Mouse (Mus musculus): ENCODE results near the gene Arhgdib. TPM values are rescaled to one million over a fixed set of nuclear protein-coding genes. Genes with fewer than 3 reads are reported as not detected.
"Not testable (repeated sequence)": the region's sequence is repeated elsewhere in the genome, so short reads cannot be mapped to it uniquely, and the experiment has no call there.

The Arhgdib gene
- polyA plus RNA-seq, 2 experiments = 84.5 to 122 TPM

DNA sequence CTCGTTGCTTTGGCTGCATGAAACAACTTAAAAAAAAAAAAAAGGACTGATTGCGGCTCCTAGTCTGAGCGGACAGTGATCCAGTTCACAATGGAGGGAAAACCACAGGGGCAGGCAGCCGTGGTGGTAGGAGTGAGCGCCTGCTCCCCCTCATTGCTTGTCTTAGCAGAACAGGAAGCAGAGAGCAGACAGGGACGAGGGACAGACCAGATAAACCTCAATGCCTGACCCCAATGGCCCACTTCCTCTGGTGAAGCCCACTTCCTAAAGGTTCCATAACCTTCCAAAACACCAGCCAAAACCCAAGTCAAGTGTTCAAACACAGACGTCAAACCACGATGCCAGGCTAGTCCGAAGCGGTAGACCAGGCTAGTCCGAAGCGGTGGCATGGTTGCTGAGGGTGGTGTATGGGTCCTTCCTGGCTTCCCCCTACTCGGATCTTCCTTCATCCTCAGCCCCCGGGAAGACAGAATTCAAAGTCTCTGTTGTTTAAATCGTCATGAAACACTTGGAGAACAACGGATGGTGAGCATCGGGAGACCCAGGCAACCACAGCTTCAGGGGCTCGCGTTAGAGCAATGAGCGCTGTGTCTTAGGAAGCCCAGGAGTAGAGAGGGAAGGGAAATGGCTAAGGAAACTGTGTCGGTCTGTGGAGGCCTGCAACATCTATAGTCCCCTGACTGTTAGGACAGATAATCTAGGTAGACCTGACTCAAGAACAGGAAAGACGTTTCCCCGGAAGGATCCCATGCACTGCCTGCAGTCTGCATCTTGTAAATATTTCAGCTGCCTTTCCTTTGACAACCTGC is 37.8 kb upstream of the Arhgdib start:
- Histone ChIP-seq H3K27me3 (ENCODE audit: control insufficient read depth, insufficient read depth, low read length) (no peaks in the 10 kb centered on the region), H3K36me3 (replicated peaks; ENCODE audit: control insufficient read depth, insufficient read depth, low read depth) (no peaks in the 10 kb centered on the region), H3K4me1 (replicated peaks; ENCODE audit: control insufficient read depth in 2 of 2, insufficient read depth in 2 of 2, low read length in 1 of 2) (peaks cover 0 to 10% of the 10 kb centered on the region in 2 experiments; a peak in 2 of 4 replicates), H3K9me3 (ENCODE audit: control insufficient read depth, low read length) (no peaks in the 10 kb centered on the region), H3K4me2 (ENCODE audit: low read depth) (peak overlapping the region; percentile 53), H3K4me3 (ENCODE audit: insufficient read depth in 1 of 2, low read depth in 2 of 2, low read length in 2 of 2) (no peak overlapping the region), H3K9ac (replicated peaks) (no peak overlapping the region; the same call in 1 of the 2 replicates), H3K27ac (no peak overlapping the region)
- DNase-seq (ENCODE audit: low read depth in 3 of 3, low spot score in 3 of 3) (no peak), ATAC-seq (ENCODE audit: insufficient read depth) (peak; percentile 51; the same call in 1 of the 2 replicates)
- no peak for TF ChIP-seq CTCF (IDR thresholded peaks at IDR 0.05; ENCODE audit: low read depth)
- no peak for TF ChIP-seq EP300 (IDR thresholded peaks at IDR 0.05; ENCODE audit: low read depth)
- WGBS (ENCODE audit: insufficient replicate concordance) = 11% methylated on average over 23 of the region's 23 CpGs

DNA sequence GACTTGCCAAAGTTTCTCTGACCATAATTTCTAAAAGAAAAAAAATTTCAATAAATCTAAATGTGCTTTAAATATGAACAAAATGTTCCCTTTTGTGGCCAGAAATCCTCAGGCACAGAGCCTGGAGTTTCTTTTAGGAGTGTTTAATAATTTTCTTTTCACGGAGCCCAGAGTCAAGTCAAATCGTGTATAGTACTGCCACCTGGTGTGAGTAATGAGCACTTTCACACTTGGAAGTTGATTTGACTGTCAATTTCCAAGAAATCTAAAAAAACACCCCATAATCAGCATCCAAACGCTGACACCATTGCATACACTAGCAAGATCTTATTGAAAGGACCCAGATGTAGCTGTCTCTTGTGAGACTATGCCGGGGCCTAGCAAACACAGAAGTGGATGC is 27.2 kb upstream of the Arhgdib start:
- not testable (repeated sequence) for H3K9me3 ChIP-seq (ENCODE audit: control insufficient read depth, low read length); H3K9ac ChIP-seq (replicated peaks); H3K27ac ChIP-seq; H3K36me3 ChIP-seq (replicated peaks; ENCODE audit: control insufficient read depth, insufficient read depth, low read depth); DNase-seq (ENCODE audit: low read depth in 3 of 3, low spot score in 3 of 3); H3K27me3 ChIP-seq (ENCODE audit: control insufficient read depth, insufficient read depth, low read length); ATAC-seq (ENCODE audit: insufficient read depth); H3K4me1 ChIP-seq (replicated peaks; ENCODE audit: control insufficient read depth in 2 of 2, insufficient read depth in 2 of 2, low read length in 1 of 2); H3K4me2 ChIP-seq (ENCODE audit: low read depth); H3K4me3 ChIP-seq (ENCODE audit: insufficient read depth in 1 of 2, low read depth in 2 of 2, low read length in 2 of 2)
- WGBS (ENCODE audit: insufficient replicate concordance) = 31% methylated on average over 4 of the region's 4 CpGs

DNA sequence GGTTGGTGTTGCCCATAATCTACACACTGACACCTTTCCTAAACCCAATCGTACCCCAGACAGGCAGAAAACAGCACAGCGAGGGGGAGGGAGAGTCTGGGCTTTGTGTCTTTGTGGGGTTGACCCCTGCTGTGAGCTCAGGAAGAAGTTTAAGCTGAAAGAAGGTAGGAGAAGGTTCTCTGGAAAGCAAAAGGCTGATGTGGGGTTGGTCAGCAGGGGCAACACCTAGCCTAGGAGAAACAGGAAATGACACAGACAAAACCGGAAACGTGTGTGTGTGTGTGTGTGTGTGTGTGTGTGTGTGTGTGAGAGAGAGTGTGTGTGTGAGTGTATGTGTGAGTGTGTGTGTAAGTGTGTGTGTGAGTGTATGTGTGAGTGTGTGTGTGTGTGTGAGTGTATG is 25.8 kb upstream of the Arhgdib start:
- H3K9ac ChIP-seq (replicated peaks) = no peak overlapping the region
- no peaks in the 10 kb centered on the region for H3K36me3 ChIP-seq (replicated peaks; ENCODE audit: control insufficient read depth, insufficient read depth, low read depth)
- ATAC-seq (ENCODE audit: insufficient read depth) = no peak
- TF ChIP-seq EP300 (IDR thresholded peaks at IDR 0.05; ENCODE audit: low read depth) = no peak
- no peak for TF ChIP-seq CTCF (IDR thresholded peaks at IDR 0.05; ENCODE audit: low read depth)
- DNase-seq (ENCODE audit: low read depth in 3 of 3, low spot score in 3 of 3) = no peak
- no peak overlapping the region for H3K4me3 ChIP-seq (ENCODE audit: insufficient read depth in 1 of 2, low read depth in 2 of 2, low read length in 2 of 2)
- no peak overlapping the region for H3K27ac ChIP-seq
- H3K27me3 ChIP-seq (ENCODE audit: control insufficient read depth, insufficient read depth, low read length) = no peaks in the 10 kb centered on the region
- H3K4me1 ChIP-seq (replicated peaks; ENCODE audit: control insufficient read depth in 2 of 2, insufficient read depth in 2 of 2, low read length in 1 of 2) = peaks cover 0 to 2% of the 10 kb centered on the region in 2 experiments; a peak in 2 of 4 replicates
- 31% methylated on average over 4 of the region's 4 CpGs for WGBS (ENCODE audit: insufficient replicate concordance)
- no peak overlapping the region for H3K4me2 ChIP-seq (ENCODE audit: low read depth)
- no peaks in the 10 kb centered on the region for H3K9me3 ChIP-seq (ENCODE audit: control insufficient read depth, low read length)

DNA sequence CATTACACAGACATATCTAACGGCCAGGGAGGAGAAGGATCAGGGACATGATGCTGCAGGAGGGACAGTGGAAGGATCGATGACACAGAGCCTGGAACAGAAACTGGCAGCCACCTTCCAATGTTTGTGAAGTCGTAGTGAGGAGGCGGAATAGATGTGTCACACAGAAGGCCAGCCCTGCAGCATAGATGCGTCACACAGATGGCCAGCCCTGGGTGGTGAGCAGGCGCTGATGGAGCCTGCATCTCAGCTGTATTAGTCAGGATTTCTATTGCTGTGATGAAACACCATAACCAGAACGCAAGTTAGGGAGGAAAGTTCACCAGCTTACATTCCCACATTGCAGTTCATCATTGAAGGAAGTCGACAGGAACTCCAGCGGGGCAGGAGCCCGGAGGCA is 24.2 kb upstream of the Arhgdib start:
- H3K4me2 ChIP-seq (ENCODE audit: low read depth) = no peak overlapping the region
- H3K36me3 ChIP-seq (replicated peaks; ENCODE audit: control insufficient read depth, insufficient read depth, low read depth) = no peaks in the 10 kb centered on the region
- TF ChIP-seq CTCF (IDR thresholded peaks at IDR 0.05; ENCODE audit: low read depth) (no peak), EP300 (IDR thresholded peaks at IDR 0.05; ENCODE audit: low read depth) (no peak)
- no peak overlapping the region for H3K27ac ChIP-seq
- 64% methylated on average over 10 of the region's 10 CpGs for WGBS (ENCODE audit: insufficient replicate concordance)
- H3K4me1 ChIP-seq (replicated peaks; ENCODE audit: control insufficient read depth in 2 of 2, insufficient read depth in 2 of 2, low read length in 1 of 2) = peaks cover 0 to 2% of the 10 kb centered on the region in 2 experiments; a peak in 2 of 4 replicates
- H3K27me3 ChIP-seq (ENCODE audit: control insufficient read depth, insufficient read depth, low read length) = no peaks in the 10 kb centered on the region
- H3K4me3 ChIP-seq (ENCODE audit: insufficient read depth in 1 of 2, low read depth in 2 of 2, low read length in 2 of 2) = no peak overlapping the region
- H3K9me3 ChIP-seq (ENCODE audit: control insufficient read depth, low read length) = no peaks in the 10 kb centered on the region
- DNase-seq (ENCODE audit: low read depth in 3 of 3, low spot score in 3 of 3) (no peak), ATAC-seq (ENCODE audit: insufficient read depth) (no peak)
- no peak overlapping the region for H3K9ac ChIP-seq (replicated peaks)

DNA sequence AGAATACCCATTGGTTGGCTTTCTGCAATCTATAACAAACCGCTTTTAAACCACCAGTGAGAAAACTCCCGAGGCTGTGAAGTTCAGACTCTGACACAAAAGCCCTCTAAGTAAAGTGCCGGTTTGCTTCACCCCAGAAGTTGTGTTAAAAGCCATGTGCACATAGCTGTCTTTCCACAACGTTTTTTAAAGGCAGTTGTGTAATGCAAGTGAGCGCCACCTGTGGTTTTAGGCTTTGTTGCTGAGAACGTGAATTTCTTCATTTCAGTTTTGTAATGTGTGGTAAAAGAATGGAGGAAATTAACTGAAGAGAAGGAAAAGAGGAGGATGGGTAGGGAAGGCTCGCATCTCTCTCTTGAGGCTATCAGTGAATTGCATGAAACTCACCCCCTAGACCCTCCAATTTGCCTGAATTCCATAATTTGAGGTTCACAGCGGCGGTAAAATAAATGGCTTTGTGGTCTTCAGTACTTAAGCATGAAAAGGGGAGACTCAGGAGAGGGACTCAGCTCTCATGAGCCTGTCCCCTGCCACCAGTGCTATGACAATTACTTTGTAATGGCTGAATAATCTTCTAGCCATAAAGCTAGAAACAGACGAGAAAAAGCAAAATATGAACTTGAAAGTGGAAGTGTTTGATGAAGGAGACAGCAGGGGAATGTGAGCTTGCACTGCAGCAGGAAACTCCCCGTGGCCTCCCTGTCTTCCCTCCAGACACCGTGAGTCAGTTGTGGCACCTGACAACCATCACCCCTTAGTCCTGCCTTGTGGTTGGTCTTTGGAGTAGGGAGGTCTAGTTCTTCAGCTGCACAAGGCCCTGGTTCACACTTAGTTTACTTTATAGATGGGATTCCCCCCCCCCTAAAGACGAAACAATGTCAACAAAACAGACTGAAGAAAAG is 23.2 kb upstream of the Arhgdib start:
- peaks cover 0 to 2% of the 10 kb centered on the region in 2 experiments; a peak in 2 of 4 replicates for H3K4me1 ChIP-seq (replicated peaks; ENCODE audit: control insufficient read depth in 2 of 2, insufficient read depth in 2 of 2, low read length in 1 of 2)
- WGBS (ENCODE audit: insufficient replicate concordance) = 32% methylated on average over 13 of the region's 13 CpGs
- no peaks in the 10 kb centered on the region for H3K27me3 ChIP-seq (ENCODE audit: control insufficient read depth, insufficient read depth, low read length)
- DNase-seq (ENCODE audit: low read depth in 3 of 3, low spot score in 3 of 3) = no peak
- no peak overlapping the region for H3K27ac ChIP-seq
- no peaks in the 10 kb centered on the region for H3K36me3 ChIP-seq (replicated peaks; ENCODE audit: control insufficient read depth, insufficient read depth, low read depth)
- ATAC-seq (ENCODE audit: insufficient read depth) = no peak
- no peak overlapping the region for H3K4me3 ChIP-seq (ENCODE audit: insufficient read depth in 1 of 2, low read depth in 2 of 2, low read length in 2 of 2)
- no peak for TF ChIP-seq EP300 (IDR thresholded peaks at IDR 0.05; ENCODE audit: low read depth)
- peak; percentile 20; the same call in 1 of the 2 replicates for TF ChIP-seq CTCF (IDR thresholded peaks at IDR 0.05; ENCODE audit: low read depth)
- no peak overlapping the region for H3K9ac ChIP-seq (replicated peaks)
- H3K4me2 ChIP-seq (ENCODE audit: low read depth) = no peak overlapping the region; the same call in 1 of the 2 replicates
- H3K9me3 ChIP-seq (ENCODE audit: control insufficient read depth, low read length) = no peaks in the 10 kb centered on the region
